Mouse (Mus musculus): ENCODE measurements around the gene Gm32742. TPM values are rescaled to one million over a fixed set of nuclear protein-coding genes. Genes with fewer than 3 reads are reported as not detected.
A peak's percentile ranks its signal among the peaks of the same experiment; 100 is the strongest.

Gene Gm32742
- polyA plus RNA-seq, 1 experiment from 2014 or later, result 0.01 TPM

- ATAC-seq (ENCODE audit: insufficient number of reproducible peaks, insufficient read depth, low FRiP score, low TSS enrichment), result no peak
- Histone ChIP-seq H3K9me3 (no peaks in the 10 kb centered on the region), H3K9ac (no peak within 1 kb of the TSS), H3K27ac (no peak within 1 kb of the TSS), H3K4me3 (peak within 1 kb of the TSS; percentile 26), H3K4me2 (replicated peaks) (peak within 1 kb of the TSS; percentile 100), H3K27me3 (peaks cover 5% of the 10 kb centered on the region), H3K4me1 (peaks cover 7% of the 10 kb centered on the region; the same call in 1 of the 2 replicates), H3K36me3 (no peaks in the 10 kb centered on the region)
- 8% methylated on average over 27 of the region's 27 CpGs for WGBS
Observed at GRCm38 (mm10) chr9:51101756-51102425, 63.4 kb downstream of the Gm32742 start, which contains the start of gene 4833427G06Rik. 4833427G06Rik (minus strand) TSS chr9:51102078.

GRCm38 (mm10) chr9:51096306-51096705 lies 69.0 kb downstream of the Gm32742 start:
- WGBS, result 78% methylated on average over 2 of the region's 2 CpGs
- no peak overlapping the region for H3K4me3 ChIP-seq
- no peaks in the 10 kb centered on the region for H3K36me3 ChIP-seq
- no peaks in the 10 kb centered on the region for H3K4me1 ChIP-seq
- no peak overlapping the region for H3K27ac ChIP-seq
- no peak overlapping the region for H3K9ac ChIP-seq
- H3K9me3 ChIP-seq, result no peaks in the 10 kb centered on the region
- H3K4me2 ChIP-seq (replicated peaks), result no peak overlapping the region
- no peak for ATAC-seq (ENCODE audit: insufficient number of reproducible peaks, insufficient read depth, low FRiP score, low TSS enrichment)
- peaks cover 5% of the 10 kb centered on the region for H3K27me3 ChIP-seq

GRCm38 (mm10) chr9:51093697-51094096 lies 71.6 kb downstream of the Gm32742 start:
- 82% methylated on average over 5 of the region's 5 CpGs for WGBS
- ATAC-seq (ENCODE audit: insufficient number of reproducible peaks, insufficient read depth, low FRiP score, low TSS enrichment), result no peak
- no peaks in the 10 kb centered on the region for H3K9me3 ChIP-seq

GRCm38 (mm10) chr9:51081614-51082013 lies 83.7 kb downstream of the Gm32742 start:
- peaks cover 3% of the 10 kb centered on the region; the same call in 1 of the 2 replicates for H3K4me1 ChIP-seq
- H3K4me2 ChIP-seq (replicated peaks), result no peak overlapping the region
- no peak overlapping the region for H3K4me3 ChIP-seq
- H3K27ac ChIP-seq, result no peak overlapping the region
- no peaks in the 10 kb centered on the region for H3K27me3 ChIP-seq
- no peaks in the 10 kb centered on the region for H3K9me3 ChIP-seq
- H3K9ac ChIP-seq, result no peak overlapping the region
- ATAC-seq (ENCODE audit: insufficient number of reproducible peaks, insufficient read depth, low FRiP score, low TSS enrichment), result no peak
- no peaks in the 10 kb centered on the region for H3K36me3 ChIP-seq
- WGBS, result 78% methylated on average over 5 of the region's 5 CpGs

More at GRCm38 (mm10) chr9:51093697-51094096, 71.6 kb downstream of the Gm32742 start:
- Histone ChIP-seq H3K27me3 (no peaks in the 10 kb centered on the region), H3K9ac (no peak overlapping the region), H3K36me3 (no peaks in the 10 kb centered on the region), H3K4me3 (no peak overlapping the region), H3K4me2 (replicated peaks) (no peak overlapping the region), H3K27ac (no peak overlapping the region), H3K4me1 (no peaks in the 10 kb centered on the region)

MicroRNAs within 50 kb of the gene (microRNA counts, 519-probe panel; counts per million panel counts)
- microRNA mmu-miR-34b-3p (460 counts per million, percentile 65 among the panel's probes with 10 or more counts), microRNA mmu-miR-34b-5p (460 counts per million, percentile 65 among the panel's probes with 10 or more counts), microRNA mmu-miR-34c (460 counts per million, percentile 65 among the panel's probes with 10 or more counts)

Small RNA genes within 50 kb of the gene (microRNA-seq; reads per million reads assigned to microRNA genes)
- gene Mir34b (34.5 reads per million, percentile 40 among the genes with 10 or more reads in this experiment), gene Mir34c (922 reads per million, percentile 76 among the genes with 10 or more reads in this experiment)

Other genes with a start within 250 kb of the Gm32742 start
- 16.1 and 17.9 TPM in 2 replicates for gene Sik2, start 156.4 kb downstream of the Gm32742 start, polyA plus RNA-seq (2016; fragmentation: Nextera tagmentation; extraction: Ambion mirVana)
- gene Btg4, start 104.6 kb downstream of the Gm32742 start, polyA plus RNA-seq (2016; fragmentation: Nextera tagmentation; extraction: Ambion mirVana), result not detected in 2 replicates
- gene Layn, start 88.4 kb downstream of the Gm32742 start, polyA plus RNA-seq (2016; fragmentation: Nextera tagmentation; extraction: Ambion mirVana), result 3.5 and 5.1 TPM in 2 replicates
- 0.17 TPM in 1 of 2 replicates, not detected in the other for gene 4833427G06Rik, start 63.4 kb downstream of the Gm32742 start, polyA plus RNA-seq (2016; fragmentation: Nextera tagmentation; extraction: Ambion mirVana)
- gene Pou2af1, start 48.2 kb upstream of the Gm32742 start, polyA plus RNA-seq (2016; fragmentation: Nextera tagmentation; extraction: Ambion mirVana), result not detected in 2 replicates
- 2.9 and 3.0 TPM in 2 replicates for gene Colca2, start 113.1 kb upstream of the Gm32742 start, polyA plus RNA-seq (2016; fragmentation: Nextera tagmentation; extraction: Ambion mirVana)
- not detected in 2 replicates for gene 1810046K07Rik, start 163.4 kb upstream of the Gm32742 start, polyA plus RNA-seq (2016; fragmentation: Nextera tagmentation; extraction: Ambion mirVana)